Comparison of ENCODE assay signal across 8 mouse cellular contexts in genomic region chr11:98782651-98783235, GRCm38 (mm10). TPM values are rescaled to one million over a fixed set of nuclear protein-coding genes. Genes with fewer than 3 reads are reported as not detected.
DNase-seq lines count a peak whose midpoint lies in the region; ATAC-seq and TF ChIP-seq lines count a peak whose summit lies in the region.

No protein-coding gene starts in this region.

- DNase-seq in heart, adult 11 months: peak; percentile 97
- no peak for DNase-seq in heart, adult 9 months (ENCODE audit: low spot score in 2 of 2)
- no peak for DNase-seq in ES-E14 (ENCODE audit: low read depth, low spot score)
- peak; percentile 61 for DNase-seq in embryonic facial prominence, embryonic 10.5 days (ENCODE audit: low spot score)
- DNase-seq in retina, postnatal 1 day: peak; percentile 75
- DNase-seq in left cerebral cortex, adult 9 months (ENCODE audit: low spot score in 2 of 2): no peak

- H3K4me3 ChIP-seq in ES-E14 (ENCODE audit: insufficient read depth in 1 of 2, low read depth in 1 of 2, low read length in 2 of 2, poor library complexity in 1 of 2, severe bottlenecking in 1 of 2): peak overlapping the region; percentile 33 to 41; a peak in 3 of 4 replicates
- peak overlapping the region; percentile 49 for H3K4me3 ChIP-seq in embryonic facial prominence, embryonic 10.5 days
- peak overlapping the region; percentile 15; the same call in 1 of the 2 replicates for H3K4me3 ChIP-seq in hindbrain, embryonic 12.5 days
- peak overlapping the region; percentile 62 for H3K4me3 ChIP-seq in liver, embryonic 15.5 days (replicated peaks)

- H3K27me3 ChIP-seq in embryonic facial prominence, embryonic 10.5 days (replicated peaks; ENCODE audit: low read depth, poor library complexity, severe bottlenecking): peaks cover 6% of the 10 kb centered on the region; the same call in 1 of the 2 replicates
- no peaks in the 10 kb centered on the region for H3K27me3 ChIP-seq in hindbrain, embryonic 12.5 days
- H3K27me3 ChIP-seq in liver, embryonic 15.5 days: peaks cover 10% of the 10 kb centered on the region

- in situ Hi-C loops in ES-E14 (cut with MboI; ENCODE audit: low sequenced_read_pairs in 2 of 2, unreplicated experiment in 2 of 2): loop anchor here in 1 of 2 experiments (10.0 kb wide), 1 partner anchor 48 kb away; no protein-coding TSS in a partner anchor

- H3K9ac ChIP-seq in ES-E14 (ENCODE audit: insufficient read depth, low read depth, low read length, poor library complexity, severe bottlenecking): peak overlapping the region; percentile 71; the same call in 1 of the 2 replicates
- 0 out of 2 replicates have a peak overlapping the region, but pooled peaks have one; percentile 44 for H3K9ac ChIP-seq in hindbrain, embryonic 12.5 days
- H3K9ac ChIP-seq in liver, embryonic 15.5 days: peak overlapping the region; percentile 50

- H3K4me2 ChIP-seq in hindbrain, embryonic 12.5 days (replicated peaks): peak overlapping the region; percentile 44
- peak overlapping the region; percentile 85 for H3K4me2 ChIP-seq in liver, embryonic 15.5 days

- no peaks in the 10 kb centered on the region for H3K9me3 ChIP-seq in ES-E14 (ENCODE audit: control insufficient read depth, insufficient read depth, low read depth, low read length)
- no peaks in the 10 kb centered on the region for H3K9me3 ChIP-seq in embryonic facial prominence, embryonic 10.5 days
- no peaks in the 10 kb centered on the region for H3K9me3 ChIP-seq in hindbrain, embryonic 12.5 days (replicated peaks)
- no peaks in the 10 kb centered on the region for H3K9me3 ChIP-seq in liver, embryonic 15.5 days (replicated peaks)

- peaks cover 10 to 33% of the 10 kb centered on the region in 2 experiments; a peak in 3 of 4 replicates for H3K4me1 ChIP-seq in ES-E14 (ENCODE audit: control insufficient read depth in 2 of 2, insufficient read depth in 2 of 2, low read length in 2 of 2, poor library complexity in 1 of 2)
- H3K4me1 ChIP-seq in embryonic facial prominence, embryonic 10.5 days: peaks cover 66% of the 10 kb centered on the region
- H3K4me1 ChIP-seq in hindbrain, embryonic 12.5 days: peaks cover 50% of the 10 kb centered on the region
- peaks cover 66% of the 10 kb centered on the region for H3K4me1 ChIP-seq in liver, embryonic 15.5 days (replicated peaks)

- H3K27ac ChIP-seq in ES-E14 (ENCODE audit: insufficient read depth, low read depth, low read length, poor library complexity, severe bottlenecking): peak overlapping the region; percentile 15; the same call in 1 of the 2 replicates
- peak overlapping the region; percentile 90 for H3K27ac ChIP-seq in embryonic facial prominence, embryonic 10.5 days (replicated peaks)
- H3K27ac ChIP-seq in hindbrain, embryonic 12.5 days: peak overlapping the region; percentile 62
- H3K27ac ChIP-seq in liver, embryonic 15.5 days (replicated peaks): peak overlapping the region; percentile 86

- no peaks in the 10 kb centered on the region for H3K36me3 ChIP-seq in ES-E14 (ENCODE audit: control insufficient read depth, insufficient read depth, low read length, poor library complexity, severe bottlenecking)
- H3K36me3 ChIP-seq in embryonic facial prominence, embryonic 10.5 days (replicated peaks): no peaks in the 10 kb centered on the region
- no peaks in the 10 kb centered on the region for H3K36me3 ChIP-seq in hindbrain, embryonic 12.5 days
- no peaks in the 10 kb centered on the region for H3K36me3 ChIP-seq in liver, embryonic 15.5 days (replicated peaks)

- 2% methylated on average over 17 of the region's 17 CpGs for whole genome bisulfite sequencing in embryonic facial prominence, embryonic 10.5 days
- WGBS in hindbrain, embryonic 12.5 days: 3% methylated on average over 17 of the region's 17 CpGs
- 7% methylated on average over 17 of the region's 17 CpGs for WGBS in liver, embryonic 15.5 days (ENCODE audit: insufficient replicate concordance)

- peak; percentile 5; the same call in 1 of the 2 replicates for ATAC-seq in hindbrain, embryonic 12.5 days (ENCODE audit: low FRiP score)
- no peak for ATAC-seq in liver, embryonic 15.5 days (ENCODE audit: insufficient read depth)

TF ChIP-seq in ES-E14, 5 proteins besides CTCF, POLR2A, EP300 and RAD21:
- no peak for TF ChIP-seq MAFK (IDR thresholded peaks at IDR 0.05; ENCODE audit: insufficient read depth, low read depth, low read length)

RNA-seq across cellular contexts. Expression of gene Nr1d1, which starts 7.6 kb away (rescaled TPM):
- total RNA-seq in ES-E14 (2012; rRNA removed): 2.9 and 3.3 TPM in 2 replicates
- polyA plus RNA-seq in embryonic facial prominence, embryonic 10.5 days (2016; fragmentation: Nextera tagmentation; extraction: Ambion mirVana): 1.1 and 1.8 TPM in 2 replicates
- 1.2 and 1.3 TPM in 2 replicates for polyA plus RNA-seq in hindbrain, embryonic 12.5 days (2016; fragmentation: Nextera tagmentation; extraction: Ambion mirVana)
- 0.63 and 0.85 TPM in 2 replicates for polyA plus RNA-seq in liver, embryonic 15.5 days (2015; fragmentation: Nextera tagmentation; extraction: Ambion mirVana)

RNA-seq across cellular contexts. Expression of gene Msl1, which starts 12.6 kb away (rescaled TPM):
- total RNA-seq in ES-E14 (2012; rRNA removed): 18.3 and 27.1 TPM in 2 replicates
- polyA plus RNA-seq in embryonic facial prominence, embryonic 10.5 days (2016; fragmentation: Nextera tagmentation; extraction: Ambion mirVana): 23.4 and 23.5 TPM in 2 replicates
- polyA plus RNA-seq in hindbrain, embryonic 12.5 days (2016; fragmentation: Nextera tagmentation; extraction: Ambion mirVana): 38.8 and 40.4 TPM in 2 replicates
- polyA plus RNA-seq in liver, embryonic 15.5 days (2015; fragmentation: Nextera tagmentation; extraction: Ambion mirVana): 5.2 and 5.8 TPM in 2 replicates

RNA-seq across cellular contexts. Expression of gene Casc3, which starts 22.0 kb away (rescaled TPM):
- 11.7 and 14.6 TPM in 2 replicates for total RNA-seq in ES-E14 (2012; rRNA removed)
- 47.5 and 48.3 TPM in 2 replicates for polyA plus RNA-seq in embryonic facial prominence, embryonic 10.5 days (2016; fragmentation: Nextera tagmentation; extraction: Ambion mirVana)
- polyA plus RNA-seq in hindbrain, embryonic 12.5 days (2016; fragmentation: Nextera tagmentation; extraction: Ambion mirVana): 62.5 and 66.5 TPM in 2 replicates
- 14.4 and 16.2 TPM in 2 replicates for polyA plus RNA-seq in liver, embryonic 15.5 days (2015; fragmentation: Nextera tagmentation; extraction: Ambion mirVana)

RNA-seq across cellular contexts. Expression of gene Thra, which starts 42.3 kb away (rescaled TPM):
- total RNA-seq in ES-E14 (2012; rRNA removed): 7.7 and 9.0 TPM in 2 replicates
- polyA plus RNA-seq in embryonic facial prominence, embryonic 10.5 days (2016; fragmentation: Nextera tagmentation; extraction: Ambion mirVana): 8.8 and 9.1 TPM in 2 replicates
- 67.2 and 68.4 TPM in 2 replicates for polyA plus RNA-seq in hindbrain, embryonic 12.5 days (2016; fragmentation: Nextera tagmentation; extraction: Ambion mirVana)
- 7.2 and 7.6 TPM in 2 replicates for polyA plus RNA-seq in liver, embryonic 15.5 days (2015; fragmentation: Nextera tagmentation; extraction: Ambion mirVana)

RNA-seq across cellular contexts. Expression of gene Med24, which starts 53.5 kb away (rescaled TPM):
- total RNA-seq in ES-E14 (2012; rRNA removed): 53.5 and 75.7 TPM in 2 replicates
- polyA plus RNA-seq in embryonic facial prominence, embryonic 10.5 days (2016; fragmentation: Nextera tagmentation; extraction: Ambion mirVana): 73.9 and 78.1 TPM in 2 replicates
- polyA plus RNA-seq in hindbrain, embryonic 12.5 days (2016; fragmentation: Nextera tagmentation; extraction: Ambion mirVana): 85.0 and 86.9 TPM in 2 replicates
- 24.2 and 27.7 TPM in 2 replicates for polyA plus RNA-seq in liver, embryonic 15.5 days (2015; fragmentation: Nextera tagmentation; extraction: Ambion mirVana)

Comparison
In these comparisons a context has a peak if more than half of its experiments do, and no peak if none do; other contexts are left out.
1. DNase-seq: peak in heart, adult 11 months (single experiment), embryonic facial prominence, embryonic 10.5 days (single experiment) and retina, postnatal 1 day (single experiment); none in heart, adult 9 months (0 of 2), ES-E14 (single experiment) and left cerebral cortex, adult 9 months (0 of 2).
2. H3K27ac ChIP-seq: peak in every context shown above with its lines; median percentile 90 in embryonic facial prominence, embryonic 10.5 days; 86 in liver, embryonic 15.5 days; 62 in hindbrain, embryonic 12.5 days; 15 in ES-E14.
3. Peak in every context shown above with its lines, with median percentiles within 50 percentile points of each other: H3K4me3 ChIP-seq and H3K9ac ChIP-seq.